Mouse (Mus musculus): ENCODE measurements around the gene Poc1b.
A peak's percentile ranks its signal among the peaks of the same experiment; 100 is the strongest.

The Poc1b gene

GRCm38 (mm10) chr10:99115471-99116236 lies 8.8 kb downstream of the Poc1b start:
- no peak for DNase-seq (ENCODE audit: low spot score)

DNA sequence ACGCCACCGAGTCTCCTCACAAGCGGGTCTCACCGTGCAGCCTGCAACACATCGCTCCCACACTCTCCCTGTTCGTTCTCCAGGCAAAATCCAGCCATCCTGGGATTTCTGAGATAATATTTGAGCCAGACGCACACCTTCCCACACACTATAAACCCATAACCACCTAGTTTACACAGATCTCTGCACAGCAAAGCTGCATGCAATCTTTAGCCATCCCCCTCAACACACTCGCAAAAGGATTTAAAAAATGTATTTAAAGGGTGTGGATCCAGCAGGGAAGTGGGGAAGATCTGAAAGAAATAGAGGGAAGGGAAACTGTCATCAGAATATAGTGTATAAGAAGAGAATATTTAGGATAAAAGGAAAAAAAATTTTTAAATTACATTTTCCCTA lies 9.4 kb downstream of the Poc1b start:
- DNase-seq (ENCODE audit: low spot score): no peak

DNA sequence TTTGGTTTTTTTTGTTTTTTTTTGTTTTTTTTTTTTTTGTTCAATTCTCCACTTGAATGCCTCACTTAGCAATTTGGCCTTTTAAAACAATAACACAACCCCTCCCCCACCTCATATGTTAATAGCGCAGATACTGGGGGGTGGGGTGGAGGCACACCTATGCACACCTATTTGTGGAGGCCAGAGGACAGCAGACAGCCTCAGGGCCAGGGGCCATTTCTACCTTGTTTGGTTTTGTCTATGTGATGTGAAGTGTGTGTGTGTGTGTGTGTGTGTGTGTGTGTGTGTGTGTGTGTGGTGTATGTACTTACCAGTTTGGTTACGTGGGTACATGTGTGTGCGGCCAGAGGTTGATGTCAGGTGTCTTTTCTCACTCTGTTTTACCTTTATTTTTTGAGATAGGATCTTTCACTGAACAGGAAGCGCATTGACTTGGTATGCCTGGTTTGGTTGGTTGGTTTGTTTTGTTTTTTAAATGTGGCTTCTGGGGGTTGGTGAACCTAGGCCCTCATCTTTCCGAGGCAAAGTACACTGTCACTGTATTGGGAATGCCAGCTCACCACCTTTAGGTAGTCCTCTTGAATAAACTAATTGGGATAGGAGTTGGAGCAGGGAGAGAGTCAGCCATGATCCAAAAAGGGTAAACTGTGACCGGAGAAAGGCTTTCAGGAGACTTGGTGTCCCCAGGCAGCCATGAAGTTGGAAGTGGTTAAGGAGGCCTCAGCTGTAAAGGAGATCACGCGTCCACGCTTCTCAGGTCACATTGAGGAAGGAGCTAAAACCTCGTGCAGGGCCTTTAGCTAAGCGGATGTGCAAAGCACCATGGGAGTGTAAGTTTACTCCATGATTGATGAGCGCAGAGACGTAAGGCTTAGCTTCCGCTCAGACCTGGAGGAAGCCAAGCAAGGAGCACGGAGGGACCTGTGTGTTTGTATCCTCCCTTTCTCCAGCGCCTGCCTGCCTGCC lies 10.1 kb downstream of the Poc1b start:
- DNase-seq (ENCODE audit: low spot score): no peak

DNA sequence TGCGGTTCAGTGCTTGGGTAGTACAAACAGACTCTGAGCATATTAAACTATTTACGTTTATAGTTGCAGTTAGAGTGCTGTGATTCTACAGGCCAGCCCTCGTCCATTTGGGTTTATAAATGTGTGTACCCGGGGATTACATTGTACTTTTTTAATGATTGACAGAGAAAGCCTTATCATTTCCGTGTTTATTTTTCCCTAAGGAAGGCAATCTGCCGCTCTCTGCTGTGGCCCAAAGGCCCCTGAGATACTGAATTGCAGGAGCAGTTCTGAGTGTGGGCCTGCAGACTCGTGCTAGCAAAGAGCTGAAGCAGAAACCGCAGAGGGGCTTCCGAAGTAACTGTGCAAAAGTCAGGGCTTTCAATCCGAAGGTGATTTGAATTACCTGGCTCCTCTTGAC lies 11.0 kb downstream of the Poc1b start:
- no peak for DNase-seq (ENCODE audit: low spot score)

GRCm38 (mm10) chr10:99118697-99119096 lies 11.9 kb downstream of the Poc1b start:
- DNase-seq (ENCODE audit: low spot score): no peak

DNA sequence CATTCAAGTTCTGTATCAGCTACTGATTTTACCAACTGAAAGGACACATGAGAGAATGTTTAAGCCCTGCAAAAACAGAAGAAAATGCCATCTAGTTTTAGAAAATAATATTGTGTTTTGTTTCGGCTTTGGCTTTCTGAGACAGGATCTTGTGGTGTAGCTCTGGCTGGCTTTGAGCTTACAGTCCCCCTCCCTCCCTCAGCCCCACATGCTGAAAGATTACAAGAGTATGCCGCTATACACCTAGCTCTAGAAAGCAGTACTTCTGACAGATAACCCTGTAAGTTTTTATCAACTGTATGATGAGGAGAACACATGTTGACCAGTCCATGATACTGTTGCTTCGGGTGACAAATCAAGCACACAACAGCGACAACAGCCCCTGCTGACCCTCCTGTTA lies 12.6 kb downstream of the Poc1b start:
- DNase-seq (ENCODE audit: low spot score): no peak

GRCm38 (mm10) chr10:99126225-99126624 lies 19.4 kb downstream of the Poc1b start, which contains the start of gene Phxr2:
Phxr2 (minus strand) TSS chr10:99126325.
- DNase-seq (ENCODE audit: low spot score): no peak

DNA sequence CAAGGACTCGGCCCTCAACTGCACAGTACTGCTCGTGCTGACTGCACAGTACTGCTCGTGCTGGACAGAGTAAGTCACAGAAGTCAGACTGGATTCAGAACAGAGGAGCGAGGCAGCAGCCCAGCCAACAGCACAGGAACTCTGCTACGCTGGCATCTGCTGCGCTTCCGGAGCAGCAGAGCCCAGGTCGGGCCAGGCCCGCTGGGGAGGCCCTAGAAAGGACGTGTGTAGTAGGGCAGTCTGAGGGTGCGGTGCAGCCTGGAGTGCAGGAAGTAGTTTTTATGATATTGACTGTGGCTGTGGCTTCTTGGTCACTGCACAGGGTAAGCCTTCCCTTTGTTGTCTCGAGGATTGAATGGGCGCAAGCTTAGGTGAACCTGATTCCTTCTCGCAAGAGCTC lies 20.1 kb downstream of the Poc1b start:
- DNase-seq (ENCODE audit: low spot score): no peak

DNA sequence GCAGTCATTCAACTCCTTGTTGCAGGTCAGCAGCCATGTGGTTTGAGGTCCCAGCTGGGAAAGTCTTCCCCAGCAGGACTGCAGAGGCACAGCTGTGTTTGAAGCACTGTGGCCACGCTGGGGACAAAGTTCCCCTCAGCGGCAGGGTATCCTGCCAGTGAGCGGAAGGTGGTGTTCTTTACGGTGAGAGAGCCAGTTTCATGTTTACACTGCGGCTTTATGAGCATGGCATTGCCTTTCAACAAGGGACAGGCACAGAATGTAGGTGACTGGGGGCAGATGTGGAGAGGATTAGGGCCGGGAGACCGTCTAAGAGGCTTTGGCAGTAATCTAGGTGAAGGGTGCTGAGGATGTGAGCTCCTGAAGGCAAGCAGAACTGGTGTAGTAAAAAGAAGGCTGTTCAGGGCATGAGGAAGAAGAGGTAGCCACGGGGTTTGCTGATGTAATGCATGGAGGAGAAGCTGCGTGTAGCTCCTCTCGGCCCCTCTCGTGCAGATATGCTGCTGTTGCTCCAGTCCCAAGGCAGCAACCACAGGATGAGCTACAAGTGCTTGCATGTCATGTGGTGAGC lies 20.9 kb downstream of the Poc1b start:
- no peak for DNase-seq (ENCODE audit: low spot score)

DNA sequence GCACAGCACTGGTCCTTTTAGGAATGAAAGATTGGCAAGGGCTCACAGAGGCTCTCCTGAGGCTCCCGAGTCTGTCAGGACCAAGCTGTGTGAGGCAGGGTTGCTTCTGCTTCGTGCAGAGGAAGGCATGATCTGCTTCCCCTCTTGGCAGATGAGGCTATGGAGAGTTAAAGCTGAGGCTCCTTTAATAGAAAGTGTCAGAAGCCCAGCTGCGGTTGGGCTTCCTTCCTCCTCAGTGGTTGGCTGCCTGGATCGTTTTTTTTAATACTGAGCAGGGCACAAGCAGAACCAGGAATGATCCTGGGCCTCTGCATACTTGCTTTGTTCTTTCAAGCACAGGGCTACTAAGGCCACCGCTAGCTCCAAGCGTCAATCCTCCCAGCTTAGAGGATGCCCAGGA lies 23.8 kb downstream of the Poc1b start:
- no peak for DNase-seq (ENCODE audit: low spot score)

- no peak for DNase-seq (ENCODE audit: low spot score)
These were observed 24.5 kb downstream of the Poc1b start for GRCm38 (mm10) chr10:99131298-99131697.

DNA sequence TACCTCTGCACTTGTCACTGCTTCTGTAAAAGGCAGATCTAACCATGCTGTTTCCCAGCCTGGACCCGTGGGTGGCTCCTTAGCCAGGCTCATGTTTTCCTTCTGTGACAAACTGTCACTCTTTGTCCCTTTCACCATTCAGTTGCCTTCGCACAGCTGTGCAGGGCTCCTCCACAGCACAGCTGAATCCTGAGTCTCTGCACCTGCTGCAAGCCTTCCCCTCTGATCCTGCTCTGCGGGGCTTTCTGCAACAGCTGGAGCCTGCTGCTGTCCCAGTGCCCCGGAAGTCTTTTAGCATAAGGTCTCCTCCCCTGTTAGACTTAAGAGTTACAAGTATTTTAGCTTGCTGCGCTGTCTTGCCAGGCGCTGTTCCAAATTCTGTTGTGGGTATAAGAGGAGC lies 25.4 kb downstream of the Poc1b start:
- no peak for DNase-seq (ENCODE audit: low spot score)

GRCm38 (mm10) chr10:99132595-99133272 lies 25.9 kb downstream of the Poc1b start:
- DNase-seq (ENCODE audit: low spot score): no peak

GRCm38 (mm10) chr10:99133321-99133875 lies 26.6 kb downstream of the Poc1b start:
- DNase-seq (ENCODE audit: low spot score): no peak

DNA sequence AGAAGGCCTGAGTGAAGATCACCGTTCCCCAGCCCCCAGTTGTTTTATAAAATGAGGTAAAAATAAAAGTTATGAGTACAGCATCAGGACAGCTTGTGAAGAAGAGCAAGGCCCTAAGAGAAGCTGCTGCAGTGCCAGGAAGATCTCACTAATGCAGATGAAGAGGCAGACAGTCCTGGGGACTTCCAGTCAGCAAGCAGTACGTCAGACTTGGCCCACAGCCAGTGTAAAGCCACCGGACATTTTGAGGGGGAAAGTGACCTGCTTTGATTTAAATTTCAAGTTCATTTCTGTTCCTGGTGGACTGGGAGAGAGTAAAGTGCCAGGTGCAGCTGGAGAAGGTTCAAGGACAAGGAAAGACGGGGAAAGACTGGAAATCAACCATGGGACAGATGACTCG lies 29.5 kb downstream of the Poc1b start:
- DNase-seq (ENCODE audit: low spot score): no peak

GRCm38 (mm10) chr10:99145611-99146010 lies 38.8 kb downstream of the Poc1b start:
- no peak for DNase-seq (ENCODE audit: low spot score)

GRCm38 (mm10) chr10:99146596-99146995 lies 39.8 kb downstream of the Poc1b start:
- DNase-seq (ENCODE audit: low spot score): no peak

DNA sequence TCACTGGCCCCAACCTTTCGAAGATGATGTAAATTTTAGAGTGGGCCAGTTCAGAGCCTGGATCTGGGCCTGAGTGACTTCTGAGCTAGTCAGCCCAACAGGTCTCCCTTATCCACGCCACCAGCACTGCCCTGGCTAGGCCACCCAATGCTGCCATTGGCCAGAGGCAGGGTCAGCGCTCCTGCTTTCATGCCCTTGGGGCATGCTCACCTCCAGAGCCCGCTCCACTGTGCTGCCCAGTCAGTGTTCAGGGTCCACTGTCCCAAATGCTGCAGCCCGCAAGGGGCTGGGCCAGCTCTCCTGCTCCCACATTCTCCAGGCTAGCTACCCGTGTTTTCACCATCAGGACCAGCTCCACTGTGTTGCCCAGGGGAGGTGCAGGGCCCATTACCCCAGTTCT lies 43.2 kb downstream of the Poc1b start:
- no peak for DNase-seq (ENCODE audit: low spot score)

GRCm38 (mm10) chr10:99151580-99151979 lies 44.7 kb downstream of the Poc1b start:
- peak; percentile 18 for DNase-seq (ENCODE audit: low spot score)

GRCm38 (mm10) chr10:99152063-99152462 lies 45.2 kb downstream of the Poc1b start:
- no peak for DNase-seq (ENCODE audit: low spot score)

DNA sequence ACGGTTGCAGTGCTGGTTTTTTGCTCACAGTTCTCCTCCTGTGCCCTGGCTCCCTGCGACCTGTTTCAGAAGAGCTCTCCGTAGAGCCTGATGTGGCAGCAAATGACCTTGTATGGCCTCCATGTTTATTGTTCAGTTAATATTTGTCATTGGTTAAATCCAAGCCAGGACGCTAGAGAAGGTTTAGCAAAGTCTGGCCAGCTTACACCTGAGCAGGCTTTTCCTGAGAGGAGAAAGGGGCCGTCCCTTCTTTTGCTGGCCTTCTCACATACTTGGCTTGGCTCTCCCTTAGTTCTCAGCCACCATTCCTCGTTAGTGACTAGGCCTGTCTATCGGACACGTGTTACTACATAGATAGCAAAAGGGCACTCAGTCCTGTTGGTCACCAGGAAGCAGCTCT lies 47.8 kb downstream of the Poc1b start:
- DNase-seq (ENCODE audit: low spot score): no peak

DNA sequence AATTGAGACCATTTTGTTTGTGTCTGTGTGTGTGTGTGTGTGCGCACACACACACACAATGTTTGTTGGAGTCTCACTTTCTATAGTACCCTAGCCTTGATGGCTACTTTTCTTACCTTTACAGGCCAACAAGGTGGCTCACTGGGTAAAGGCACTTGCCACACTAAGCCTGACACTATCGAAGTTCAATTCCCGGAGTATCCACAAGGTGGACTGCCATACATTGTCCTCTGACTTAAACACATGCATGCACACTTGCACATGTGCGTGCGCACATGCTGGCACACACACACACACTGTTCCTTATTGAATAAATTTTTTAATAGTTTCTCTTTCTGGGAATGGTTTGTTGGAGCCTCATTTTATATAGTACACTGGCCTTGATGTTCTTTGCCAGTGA lies 50.0 kb downstream of the Poc1b start:
- no peak for DNase-seq (ENCODE audit: low spot score)
